Mouse (Mus musculus) embryonic fibroblast, embryonic 13.5 days (primary cell): ENCODE measurements around the gene Tmub1.

Source experiments
- CTCF ChIP-seq: IDR thresholded peaks from 2 replicates; pipeline ENCODE4 v1.5.1; 2011; ENCODE audit warnings: mild to moderate bottlenecking, control low read depth, low read length, moderate library complexity, borderline replicate concordance; ENCODE audit not compliant: insufficient read depth
- POLR2A ChIP-seq: IDR thresholded peaks from 2 replicates; pipeline ENCODE4 v1.6.1; 2011; ENCODE audit warnings: low read depth, mild to moderate bottlenecking, control low read depth, low read length, moderate library complexity

GRCm38 (mm10) chr5:24427285-24427633 is 20.4 kb downstream of the Tmub1 start:
- TF ChIP-seq POLR2A: no peak
- no peak for TF ChIP-seq CTCF
